Mouse (Mus musculus): ENCODE measurements around the gene Ppp1r3f.

Ppp1r3f gene

DNA sequence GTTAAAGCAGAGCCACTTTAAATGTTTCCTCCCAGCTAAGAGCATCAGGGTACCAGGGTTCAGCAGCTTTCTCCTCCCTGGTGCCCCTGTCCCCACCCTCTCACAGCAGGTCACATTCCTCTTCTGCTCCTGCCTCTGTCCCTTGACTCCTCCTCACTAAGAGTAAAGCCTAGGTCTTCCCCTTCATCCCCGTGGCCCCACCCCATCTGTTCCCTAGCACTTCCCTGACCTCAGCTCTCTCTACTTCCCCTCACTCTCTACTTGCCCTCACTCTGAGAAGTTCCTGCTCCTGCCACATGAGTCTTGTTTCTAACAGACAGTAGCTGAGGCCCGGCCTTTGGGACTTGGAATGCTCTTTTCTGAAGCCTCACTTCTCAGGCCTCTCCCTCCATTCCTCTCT lies 11.0 kb downstream of the Ppp1r3f start:
- DNase-seq (ENCODE audit: low read depth in 1 of 2, low spot score in 2 of 2), result no peak

DNA sequence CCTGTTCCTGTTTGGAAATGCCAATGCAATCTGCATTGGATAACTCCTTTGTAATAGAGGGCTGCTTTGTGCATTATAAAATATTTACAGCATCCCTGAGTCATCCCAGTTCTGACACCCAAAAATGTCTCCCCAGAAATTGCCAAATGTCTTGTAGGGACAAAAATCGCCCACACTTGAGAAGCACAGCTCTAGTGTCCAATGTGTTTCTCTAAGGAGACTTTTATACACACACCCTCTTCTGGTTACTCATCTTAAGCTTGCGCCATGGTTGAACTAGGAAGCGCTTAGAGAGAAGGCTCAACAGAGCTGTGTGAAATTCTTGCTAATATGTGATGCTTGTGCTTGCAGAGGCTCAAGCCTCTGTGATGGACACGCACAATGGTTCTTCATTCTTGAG lies 20.6 kb downstream of the Ppp1r3f start:
- no peak for DNase-seq (ENCODE audit: low read depth in 1 of 2, low spot score in 2 of 2)

- no peak for DNase-seq (ENCODE audit: low read depth in 1 of 2, low spot score in 2 of 2)
These were observed 49.1 kb downstream of the Ppp1r3f start for GRCm38 (mm10) chrX:7524961-7525360.

Measured in monocyte, adult 2 months (primary cell).